Mouse (Mus musculus): ENCODE measurements around the gene Gm20521. TPM values are rescaled to one million over a fixed set of nuclear protein-coding genes. Genes with fewer than 3 reads are reported as not detected.
"Not testable (repeated sequence)": the region's sequence is repeated elsewhere in the genome, so short reads cannot be mapped to it uniquely, and the experiment has no call there.

The Gm20521 gene
- total and polyA plus RNA-seq, 3 experiments: 1.2 to 5.5 (median 4.0) TPM

DNA sequence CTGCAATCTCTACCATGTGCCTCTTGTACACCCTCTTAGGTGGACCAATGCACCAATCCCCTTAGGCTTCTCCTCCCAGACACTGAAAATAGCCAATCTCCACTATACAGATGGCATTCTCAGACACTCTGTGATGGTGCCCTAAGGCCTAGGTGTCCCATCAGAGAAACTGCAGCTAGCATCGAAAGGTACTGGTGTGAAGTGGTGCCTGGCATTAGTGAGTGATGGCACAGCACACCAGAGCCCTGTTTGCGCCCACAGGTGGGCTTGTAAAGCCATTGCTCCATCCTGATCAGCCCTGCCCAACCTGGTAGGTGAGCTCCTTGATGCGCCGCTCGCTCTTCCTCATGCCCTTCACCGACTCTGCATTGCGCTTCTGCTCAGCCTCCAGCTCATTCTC lies 60.7 kb downstream of the Gm20521 start:
- ATAC-seq (ENCODE audit: extremely low read depth, insufficient number of reproducible peaks, low FRiP score, poor library complexity, severe bottlenecking): no peak
- Histone ChIP-seq H3K4me1 (ENCODE audit: insufficient read depth, low read depth, low read length) (no peaks in the 10 kb centered on the region), H3K27me3 (ENCODE audit: insufficient read depth, low read length) (peaks cover 18% of the 10 kb centered on the region; the same call in 1 of the 2 replicates), H3K4me3 (ENCODE audit: low read depth, low read length) (no peak overlapping the region), H3K9me3 (replicated peaks) (no peaks in the 10 kb centered on the region), H3K36me3 (replicated peaks) (no peaks in the 10 kb centered on the region)
- TF ChIP-seq TAL1 (conservative IDR thresholded peaks at IDR 0.05; ENCODE audit: low read depth, low read length): no peak
- TF ChIP-seq GATA1 (IDR thresholded peaks at IDR 0.05; ENCODE audit: borderline replicate concordance, low read length): no peak
- no peak for TF ChIP-seq GATA2 (IDR thresholded peaks at IDR 0.05; ENCODE audit: borderline replicate concordance, low read depth, low read length)
- no peak for DNase-seq (ENCODE audit: low spot score)

DNA sequence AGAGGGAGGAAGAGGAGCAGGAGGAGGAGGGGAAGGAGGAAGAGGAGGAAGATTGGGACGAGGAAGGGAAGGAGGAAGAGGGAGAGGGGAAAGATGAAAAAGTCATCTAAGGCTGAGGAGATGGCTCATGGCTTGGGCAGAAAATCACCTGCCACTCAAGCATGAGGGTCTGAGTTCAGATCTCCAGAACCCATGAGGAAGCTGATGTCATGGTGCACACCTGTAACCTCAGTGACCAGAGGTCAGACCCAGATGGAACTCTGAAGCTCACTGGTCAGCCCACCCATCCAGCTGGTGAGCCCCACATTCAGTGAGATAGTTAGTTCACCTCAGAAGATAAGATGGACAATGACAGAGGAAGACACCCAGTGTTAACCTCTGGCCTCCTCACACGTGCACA lies 61.7 kb downstream of the Gm20521 start:
- Histone ChIP-seq H3K27me3 (ENCODE audit: insufficient read depth, low read length) (peaks cover 16% of the 10 kb centered on the region; the same call in 1 of the 2 replicates), H3K4me1 (ENCODE audit: insufficient read depth, low read depth, low read length) (no peaks in the 10 kb centered on the region)
- TF ChIP-seq TAL1 (conservative IDR thresholded peaks at IDR 0.05; ENCODE audit: low read depth, low read length) (no peak), POLR2AphosphoS5 (IDR thresholded peaks at IDR 0.05; ENCODE audit: insufficient replicate concordance, low read depth, low read length) (no peak), GATA1 (IDR thresholded peaks at IDR 0.05; ENCODE audit: borderline replicate concordance, low read length) (no peak), CTCF (IDR thresholded peaks at IDR 0.05; ENCODE audit: low read depth, low read length) (no peak), GATA2 (IDR thresholded peaks at IDR 0.05; ENCODE audit: borderline replicate concordance, low read depth, low read length) (no peak)

DNA sequence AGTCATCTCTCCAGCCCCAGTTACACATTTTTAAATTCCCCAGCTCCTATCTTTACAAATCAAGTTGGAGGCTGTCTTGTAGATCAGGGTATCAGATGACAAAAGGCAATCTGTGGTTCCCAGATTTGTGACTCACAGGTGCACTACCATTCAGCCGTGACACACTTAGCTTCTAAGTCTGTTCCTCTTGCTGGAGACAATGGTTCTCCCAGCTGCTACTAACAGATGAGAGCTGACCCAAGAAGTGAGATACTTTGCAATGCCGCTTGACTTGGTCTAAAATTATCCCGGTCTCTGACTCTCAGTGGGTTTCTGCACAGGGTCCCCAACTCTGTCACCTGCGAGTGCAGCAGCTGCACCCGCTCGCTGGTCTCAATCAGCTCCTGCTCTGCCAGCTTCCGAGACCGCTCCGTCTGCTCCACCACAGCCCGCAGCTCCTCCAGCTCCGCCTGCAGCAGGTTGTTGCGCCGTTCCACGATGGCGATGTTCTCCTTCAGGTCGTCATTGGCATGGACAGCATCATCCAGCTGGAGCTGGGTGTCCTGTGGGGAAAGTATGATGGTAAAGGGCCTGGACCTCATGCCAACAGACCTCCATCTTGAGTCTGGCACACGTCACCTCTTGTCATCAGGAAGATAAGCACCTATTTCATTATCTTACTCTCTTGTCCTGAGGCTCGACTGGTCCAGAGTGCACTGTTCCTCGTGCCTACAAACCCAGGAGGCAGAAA lies 62.9 kb downstream of the Gm20521 start:
- peaks cover 17% of the 10 kb centered on the region; the same call in 1 of the 2 replicates for H3K27me3 ChIP-seq (ENCODE audit: insufficient read depth, low read length)
- DNase-seq (ENCODE audit: low spot score) (no peak), ATAC-seq (ENCODE audit: extremely low read depth, insufficient number of reproducible peaks, low FRiP score, poor library complexity, severe bottlenecking) (no peak)
- H3K4me3 ChIP-seq (ENCODE audit: low read depth, low read length): no peak overlapping the region
- TF ChIP-seq TAL1 (conservative IDR thresholded peaks at IDR 0.05; ENCODE audit: low read depth, low read length) (no peak), POLR2AphosphoS5 (IDR thresholded peaks at IDR 0.05; ENCODE audit: insufficient replicate concordance, low read depth, low read length) (no peak), CTCF (IDR thresholded peaks at IDR 0.05; ENCODE audit: low read depth, low read length) (no peak), GATA1 (IDR thresholded peaks at IDR 0.05; ENCODE audit: borderline replicate concordance, low read length) (no peak), GATA2 (IDR thresholded peaks at IDR 0.05; ENCODE audit: borderline replicate concordance, low read depth, low read length) (no peak)
- H3K9me3 ChIP-seq (replicated peaks): no peaks in the 10 kb centered on the region
- no peaks in the 10 kb centered on the region for H3K36me3 ChIP-seq (replicated peaks)
- H3K4me1 ChIP-seq (ENCODE audit: insufficient read depth, low read depth, low read length): no peaks in the 10 kb centered on the region

More for the DNA sequence above, 61.7 kb downstream of the Gm20521 start:
- ATAC-seq (ENCODE audit: extremely low read depth, insufficient number of reproducible peaks, low FRiP score, poor library complexity, severe bottlenecking): no peak
- no peak overlapping the region for H3K4me3 ChIP-seq (ENCODE audit: low read depth, low read length)
- H3K9me3 ChIP-seq (replicated peaks): no peaks in the 10 kb centered on the region
- no peak for DNase-seq (ENCODE audit: low spot score)
- no peaks in the 10 kb centered on the region for H3K36me3 ChIP-seq (replicated peaks)

DNA sequence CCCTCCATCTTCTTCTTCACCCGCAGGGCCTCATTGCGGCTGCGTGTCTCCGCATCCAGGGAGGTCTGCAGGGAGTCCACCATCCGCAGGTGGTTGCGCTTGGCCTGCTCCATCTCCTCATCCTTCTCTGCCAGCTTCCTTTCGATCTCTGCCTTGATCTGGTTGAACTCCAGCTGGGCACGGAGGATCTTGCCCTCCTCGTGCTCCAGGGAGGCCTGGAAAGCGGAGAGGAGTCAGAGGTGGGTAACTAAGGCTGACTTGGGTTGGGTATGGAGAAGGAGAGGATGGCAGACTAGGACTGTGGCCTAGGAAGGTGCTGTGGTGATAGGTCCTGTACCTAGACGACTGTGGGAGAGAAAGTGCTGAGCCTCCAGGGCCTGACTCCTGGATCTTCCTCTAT lies 63.8 kb downstream of the Gm20521 start:
- H3K27me3 ChIP-seq (ENCODE audit: insufficient read depth, low read length): peaks cover 16% of the 10 kb centered on the region; the same call in 1 of the 2 replicates
- H3K9me3 ChIP-seq (replicated peaks); H3K4me1 ChIP-seq (ENCODE audit: insufficient read depth, low read depth, low read length); H3K36me3 ChIP-seq (replicated peaks); DNase-seq (ENCODE audit: low spot score); H3K4me3 ChIP-seq (ENCODE audit: low read depth, low read length); ATAC-seq (ENCODE audit: extremely low read depth, insufficient number of reproducible peaks, low FRiP score, poor library complexity, severe bottlenecking): not testable (repeated sequence)

Other genes starting within 250 kb of the Gm20521 start
Only the 20 nearest of the 24 such genes appear.
- gene 1700123O20Rik, start 197.2 kb upstream of the Gm20521 start, total RNA-seq (2014; fragmentation: Nextera tagmentation): 38.2 and 45.2 TPM in 2 replicates
- 34.1 and 34.6 TPM in 2 replicates for gene 1700123O20Rik, start 197.2 kb upstream of the Gm20521 start, total RNA-seq (2017)
- gene 1700123O20Rik, start 197.2 kb upstream of the Gm20521 start, polyA plus RNA-seq (2012): 10.1 and 12.5 TPM in 2 replicates
- 266 and 298 TPM in 2 replicates for gene Acin1, start 196.5 kb upstream of the Gm20521 start, total RNA-seq (2014; fragmentation: Nextera tagmentation)
- gene Acin1, start 196.5 kb upstream of the Gm20521 start, total RNA-seq (2017): 115 and 125 TPM in 2 replicates
- 640 and 697 TPM in 2 replicates for gene Acin1, start 196.5 kb upstream of the Gm20521 start, polyA plus RNA-seq (2012)
- not detected in 2 replicates for gene Gm29776, start 184.6 kb upstream of the Gm20521 start, total RNA-seq (2014; fragmentation: Nextera tagmentation)
- gene Gm29776, start 184.6 kb upstream of the Gm20521 start, total RNA-seq (2017): 0.11 TPM in 1 of 2 replicates, not detected in the other
- 0.02 TPM in 1 of 2 replicates, not detected in the other for gene Gm29776, start 184.6 kb upstream of the Gm20521 start, polyA plus RNA-seq (2012)
- gene Cebpe, start 171.3 kb upstream of the Gm20521 start, total RNA-seq (2014; fragmentation: Nextera tagmentation): 0.90 and 1.6 TPM in 2 replicates
- gene Cebpe, start 171.3 kb upstream of the Gm20521 start, total RNA-seq (2017): 0.16 TPM in 1 of 2 replicates, not detected in the other
- gene Cebpe, start 171.3 kb upstream of the Gm20521 start, polyA plus RNA-seq (2012): 11.1 and 12.4 TPM in 2 replicates
- 325 and 329 TPM in 2 replicates for gene Slc7a8, start 101.5 kb upstream of the Gm20521 start, total RNA-seq (2014; fragmentation: Nextera tagmentation)
- 45.0 and 54.9 TPM in 2 replicates for gene Slc7a8, start 101.5 kb upstream of the Gm20521 start, total RNA-seq (2017)
- 191 and 199 TPM in 2 replicates for gene Slc7a8, start 101.5 kb upstream of the Gm20521 start, polyA plus RNA-seq (2012)
- not detected in 2 replicates for gene Rnf212b, start 69.3 kb upstream of the Gm20521 start, total RNA-seq (2014; fragmentation: Nextera tagmentation)
- 0.27 TPM in 1 of 2 replicates, not detected in the other for gene Rnf212b, start 69.3 kb upstream of the Gm20521 start, total RNA-seq (2017)
- gene Rnf212b, start 69.3 kb upstream of the Gm20521 start, polyA plus RNA-seq (2012): not detected in 2 replicates
- gene Homez, start 12.5 kb upstream of the Gm20521 start, total RNA-seq (2014; fragmentation: Nextera tagmentation): 9.2 and 10.0 TPM in 2 replicates
- 8.1 and 8.4 TPM in 2 replicates for gene Homez, start 12.5 kb upstream of the Gm20521 start, total RNA-seq (2017)
- gene Homez, start 12.5 kb upstream of the Gm20521 start, polyA plus RNA-seq (2012): 1.2 and 1.3 TPM in 2 replicates
- gene Ppp1r3e, start 5.9 kb upstream of the Gm20521 start, total RNA-seq (2014; fragmentation: Nextera tagmentation): 3.6 and 8.7 TPM in 2 replicates
- 0.64 and 0.87 TPM in 2 replicates for gene Ppp1r3e, start 5.9 kb upstream of the Gm20521 start, total RNA-seq (2017)
- 1.2 TPM in 2 replicates for gene Ppp1r3e, start 5.9 kb upstream of the Gm20521 start, polyA plus RNA-seq (2012)
- 9.9 and 10.6 TPM in 2 replicates for gene Bcl2l2, start 64 bp upstream of the Gm20521 start, total RNA-seq (2014; fragmentation: Nextera tagmentation)
- 12.7 and 14.0 TPM in 2 replicates for gene Bcl2l2, start 64 bp upstream of the Gm20521 start, total RNA-seq (2017)
- 25.2 and 36.3 TPM in 2 replicates for gene Bcl2l2, start 64 bp upstream of the Gm20521 start, polyA plus RNA-seq (2012)
- gene Pabpn1, start 9.1 kb downstream of the Gm20521 start, total RNA-seq (2014; fragmentation: Nextera tagmentation): 190 and 193 TPM in 2 replicates
- 118 and 142 TPM in 2 replicates for gene Pabpn1, start 9.1 kb downstream of the Gm20521 start, total RNA-seq (2017)
- 387 and 490 TPM in 2 replicates for gene Pabpn1, start 9.1 kb downstream of the Gm20521 start, polyA plus RNA-seq (2012)
- 0.60 TPM in 1 of 2 replicates, not detected in the other for gene Slc22a17, start 29.7 kb downstream of the Gm20521 start, total RNA-seq (2014; fragmentation: Nextera tagmentation)
- gene Slc22a17, start 29.7 kb downstream of the Gm20521 start, total RNA-seq (2017): 0.05 and 0.06 TPM in 2 replicates
- gene Slc22a17, start 29.7 kb downstream of the Gm20521 start, polyA plus RNA-seq (2012): 0.13 and 0.33 TPM in 2 replicates
- not detected in 2 replicates for gene Efs, start 42.7 kb downstream of the Gm20521 start, total RNA-seq (2014; fragmentation: Nextera tagmentation)
- not detected in 2 replicates for gene Efs, start 42.7 kb downstream of the Gm20521 start, total RNA-seq (2017)
- not detected in 2 replicates for gene Efs, start 42.7 kb downstream of the Gm20521 start, polyA plus RNA-seq (2012)
- gene Il25, start 49.3 kb downstream of the Gm20521 start, total RNA-seq (2014; fragmentation: Nextera tagmentation): not detected in 2 replicates
- not detected in 2 replicates for gene Il25, start 49.3 kb downstream of the Gm20521 start, total RNA-seq (2017)
- not detected in 2 replicates for gene Il25, start 49.3 kb downstream of the Gm20521 start, polyA plus RNA-seq (2012)
- not detected in 2 replicates for gene Cmtm5, start 52.8 kb downstream of the Gm20521 start, total RNA-seq (2014; fragmentation: Nextera tagmentation)
- not detected in 2 replicates for gene Cmtm5, start 52.8 kb downstream of the Gm20521 start, total RNA-seq (2017)
- not detected in 2 replicates for gene Cmtm5, start 52.8 kb downstream of the Gm20521 start, polyA plus RNA-seq (2012)
- not detected in 2 replicates for gene Myh6, start 83.5 kb downstream of the Gm20521 start, total RNA-seq (2014; fragmentation: Nextera tagmentation)
- 0.29 and 0.38 TPM in 2 replicates for gene Myh6, start 83.5 kb downstream of the Gm20521 start, total RNA-seq (2017)
- 0.18 and 0.23 TPM in 2 replicates for gene Myh6, start 83.5 kb downstream of the Gm20521 start, polyA plus RNA-seq (2012)
- gene Gm17428, start 93.5 kb downstream of the Gm20521 start, total RNA-seq (2014; fragmentation: Nextera tagmentation): not detected in 2 replicates
- gene Gm17428, start 93.5 kb downstream of the Gm20521 start, total RNA-seq (2017): not detected in 2 replicates
- not detected in 2 replicates for gene Gm17428, start 93.5 kb downstream of the Gm20521 start, polyA plus RNA-seq (2012)
- gene Myh7, start 111.2 kb downstream of the Gm20521 start, total RNA-seq (2014; fragmentation: Nextera tagmentation): 0.90 TPM in 1 of 2 replicates, not detected in the other
- under 0.01 and 0.16 TPM in 2 replicates for gene Myh7, start 111.2 kb downstream of the Gm20521 start, total RNA-seq (2017)
- gene Myh7, start 111.2 kb downstream of the Gm20521 start, polyA plus RNA-seq (2012): 0.17 and 0.18 TPM in 2 replicates
- gene Ngdn, start 132.0 kb downstream of the Gm20521 start, total RNA-seq (2014; fragmentation: Nextera tagmentation): 55.2 and 64.8 TPM in 2 replicates
- gene Ngdn, start 132.0 kb downstream of the Gm20521 start, total RNA-seq (2017): 62.0 and 78.3 TPM in 2 replicates
- gene Ngdn, start 132.0 kb downstream of the Gm20521 start, polyA plus RNA-seq (2012): 31.7 and 41.4 TPM in 2 replicates
- gene Zfhx2, start 208.9 kb downstream of the Gm20521 start, total RNA-seq (2014; fragmentation: Nextera tagmentation): 7.9 and 8.6 TPM in 2 replicates
- 1.5 and 1.9 TPM in 2 replicates for gene Zfhx2, start 208.9 kb downstream of the Gm20521 start, total RNA-seq (2017)
- 2.8 and 2.9 TPM in 2 replicates for gene Zfhx2, start 208.9 kb downstream of the Gm20521 start, polyA plus RNA-seq (2012)
- gene Thtpa, start 211.3 kb downstream of the Gm20521 start, total RNA-seq (2014; fragmentation: Nextera tagmentation): 15.2 and 17.1 TPM in 2 replicates
- gene Thtpa, start 211.3 kb downstream of the Gm20521 start, total RNA-seq (2017): 16.3 and 17.2 TPM in 2 replicates
- 2.6 and 3.7 TPM in 2 replicates for gene Thtpa, start 211.3 kb downstream of the Gm20521 start, polyA plus RNA-seq (2012)